ENCODE assay signal across 24 mouse cellular contexts in genomic region chr5:76427581-76427980, GRCm38 (mm10). TPM values are rescaled to one million over a fixed set of nuclear protein-coding genes. Genes with fewer than 3 reads are reported as not detected.
"Had no signal": no experiment of that assay in that cellular context is flagged by ENCODE, and none has a peak within 500 bp of the region (broad histone marks: within the 10 kb centered on the region; RNA-seq: fewer than 3 reads in every experiment).

No protein-coding gene starts in this region.

- DNase-seq: retina, postnatal 1 day; right cerebral cortex, adult 18-20 months; right cerebral cortex, postnatal 14 days; right cerebral cortex, postnatal 25 days; right cerebral cortex, postnatal 4 days; spleen, adult 18-20 months; thymus, adult 18-20 months; thymus, adult 2 months; thymus, postnatal 14 days; thymus, postnatal 25 days; thymus, postnatal 36 days; thymus, postnatal 4 days had no signal

- H3K27me3 ChIP-seq: neural tube, embryonic 12.5 days; neural tube, embryonic 13.5 days; neural tube, embryonic 15.5 days; stomach, embryonic 15.5 days had no signal

- H3K4me3 ChIP-seq: neural tube, embryonic 12.5 days; neural tube, embryonic 13.5 days; neural tube, embryonic 15.5 days; stomach, embryonic 15.5 days had no signal

- H3K36me3 ChIP-seq: neural tube, embryonic 12.5 days; neural tube, embryonic 13.5 days; neural tube, embryonic 15.5 days; stomach, embryonic 15.5 days had no signal

- H3K4me2 ChIP-seq: neural tube, embryonic 12.5 days; neural tube, embryonic 13.5 days; neural tube, embryonic 15.5 days; stomach, embryonic 15.5 days had no signal

RNA-seq across cellular contexts. Expression of gene Gm7271, which starts 56.3 kb away (rescaled TPM):
- polyA plus RNA-seq: small intestine, adult 2 months; spleen, adult 2 months; stomach, embryonic 14.5 days; stomach, embryonic 15.5 days; stomach, embryonic 16.5 days; stomach, postnatal 0 days; testis, adult 2 months; thymus, adult 2 months; thymus, postnatal 0 days; urinary bladder, adult 2 months had no signal
